Mouse (Mus musculus) inflammation-experienced regulatory T-cells, adult 16 weeks (primary cell): ENCODE measurements around the gene Olfr1441. TPM values are rescaled to one million over a fixed set of nuclear protein-coding genes. Genes with fewer than 3 reads are reported as not detected.

ENCODE experiments used
- polyA plus RNA-seq: library from polyadenylated mRNA; unstranded; fragments of 100-300 nt; shearing (Covaris generic); gene quantifications from one replicate; pipeline ENCODE4 v1.2.1, GENCODE M21; 2017

Olfr1441 gene
- polyA plus RNA-seq: not detected

GRCm38 (mm10) chr19:12417361-12417760 lies at the start of gene Olfr1441:
TSS of gene Olfr1441 (plus strand) at chr19:12417433.

GRCm38 (mm10) chr19:12386979-12387378 lies 30.3 kb upstream of the Olfr1441 start, which contains the start of gene Olfr1440:
TSS of gene Olfr1440 (plus strand) at chr19:12387279.

GRCm38 (mm10) chr19:12427605-12428004 lies 10.4 kb downstream of the Olfr1441 start, which contains the start of gene Pfpl:
TSS of gene Pfpl (plus strand) at chr19:12427905.

GRCm38 (mm10) chr19:12460282-12461249 lies 43.3 kb downstream of the Olfr1441 start, which contains the start of gene Mpeg1:
TSS of gene Mpeg1 (plus strand) at chr19:12460779.

Other genes starting within 250 kb of the Olfr1441 start
- gene Olfr1555-ps1, start 247.3 kb upstream of the Olfr1441 start, polyA plus RNA-seq: 0.10 TPM
- not detected for gene Olfr1431, start 216.8 kb upstream of the Olfr1441 start, polyA plus RNA-seq
- gene Olfr1432, start 184.8 kb upstream of the Olfr1441 start, polyA plus RNA-seq: not detected
- not detected for gene Olfr262, start 175.8 kb upstream of the Olfr1441 start, polyA plus RNA-seq
- gene Olfr235, start 156.4 kb upstream of the Olfr1441 start, polyA plus RNA-seq: not detected
- not detected for gene Olfr1434, start 137.6 kb upstream of the Olfr1441 start, polyA plus RNA-seq
- not detected for gene Olfr1436, start 118.3 kb upstream of the Olfr1441 start, polyA plus RNA-seq
- gene Olfr1437, start 92.3 kb upstream of the Olfr1441 start, polyA plus RNA-seq: not detected
- gene Olfr1438-ps1, start 81.5 kb upstream of the Olfr1441 start, polyA plus RNA-seq: not detected
- not detected for gene Olfr1440, start 30.2 kb upstream of the Olfr1441 start, polyA plus RNA-seq
- not detected for gene Pfpl, start 10.5 kb downstream of the Olfr1441 start, polyA plus RNA-seq
- 0.96 TPM for gene Mpeg1, start 43.3 kb downstream of the Olfr1441 start, polyA plus RNA-seq
- 9.6 TPM for gene Dtx4, start 84.0 kb downstream of the Olfr1441 start, polyA plus RNA-seq
- 57.0 TPM for gene Fam111a, start 128.3 kb downstream of the Olfr1441 start, polyA plus RNA-seq
- not detected for gene Gm4952, start 182.5 kb downstream of the Olfr1441 start, polyA plus RNA-seq
- not detected for gene Glyat, start 215.9 kb downstream of the Olfr1441 start, polyA plus RNA-seq